Mouse (Mus musculus): ENCODE measurements around the gene Atg9b.

The Atg9b gene

DNA sequence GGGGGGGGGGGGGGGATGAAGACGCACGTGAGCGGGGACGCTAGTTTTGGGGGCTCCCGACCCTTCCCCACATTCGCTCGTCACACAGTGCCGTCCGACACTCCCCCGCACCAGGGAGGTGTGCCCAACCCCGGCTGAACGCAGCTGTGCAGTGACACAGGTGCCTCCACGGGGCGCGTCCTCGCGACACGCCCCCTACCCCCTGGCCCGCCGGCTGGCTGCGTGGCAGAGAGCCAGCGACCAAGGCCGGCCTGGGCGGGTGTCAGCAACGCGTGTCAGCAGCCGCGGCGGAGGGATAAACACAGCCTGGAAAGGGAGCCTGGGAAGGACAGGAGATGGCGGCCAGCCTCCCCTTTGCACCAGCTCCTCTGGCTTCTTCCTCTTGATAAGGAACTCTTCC is 43.4 kb downstream of the Atg9b start:
- peak; percentile 82 for DNase-seq (ENCODE audit: low spot score)

DNA sequence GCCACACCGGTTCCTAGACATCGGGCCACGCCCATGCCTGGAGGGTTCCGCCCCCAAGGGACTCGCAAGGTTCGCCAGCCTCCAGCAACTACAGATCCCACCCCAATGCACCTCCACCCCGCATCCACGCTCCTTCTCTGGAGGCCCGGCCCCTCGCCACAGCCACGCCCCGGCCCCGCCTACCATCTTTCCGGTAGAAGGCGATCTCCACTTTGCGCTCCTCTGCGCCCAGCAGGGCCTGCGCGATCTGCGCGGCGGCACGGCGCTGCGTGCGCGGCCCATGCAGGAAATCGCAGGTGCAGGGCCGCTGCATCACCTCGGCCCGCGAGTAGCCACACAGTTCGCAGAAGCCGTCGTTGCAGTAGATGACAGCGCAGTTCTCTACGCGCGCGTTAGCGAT is 43.8 kb downstream of the Atg9b start:
- DNase-seq (ENCODE audit: low spot score) = peak; percentile 85

DNA sequence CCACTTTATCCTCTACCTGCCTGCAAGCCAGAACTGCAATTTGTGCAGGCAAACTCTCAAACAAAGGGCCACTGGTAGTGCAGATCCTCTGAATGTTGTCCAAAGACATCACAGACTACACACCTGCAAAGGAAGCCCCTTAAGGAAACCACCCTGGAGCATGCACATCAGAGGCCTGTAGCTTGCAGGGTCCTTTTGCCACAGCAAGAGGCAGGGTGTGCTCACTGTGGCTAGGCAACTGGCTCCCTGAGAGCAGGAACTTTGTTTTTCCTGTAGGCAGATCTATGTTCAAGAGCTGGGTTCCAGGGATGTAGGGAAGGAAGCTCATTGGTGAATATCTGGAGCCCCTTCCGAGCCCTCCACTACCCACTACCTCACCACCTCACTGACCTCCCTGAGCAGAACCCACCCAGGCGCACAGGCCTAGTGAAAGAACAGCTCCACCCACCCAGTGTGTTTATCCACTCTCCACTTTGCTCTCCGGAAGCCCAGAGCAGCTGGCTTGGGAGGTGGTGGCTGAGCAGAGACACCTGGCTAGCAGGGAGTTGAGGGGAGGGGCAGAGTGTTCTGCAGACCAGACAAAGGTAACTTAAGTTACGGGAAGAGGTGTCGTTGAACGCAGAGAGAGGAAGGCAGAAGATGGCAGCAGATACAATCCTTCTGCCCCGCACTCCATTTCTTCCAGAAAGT is 44.6 kb downstream of the Atg9b start:
- DNase-seq (ENCODE audit: low spot score) = no peak

DNA sequence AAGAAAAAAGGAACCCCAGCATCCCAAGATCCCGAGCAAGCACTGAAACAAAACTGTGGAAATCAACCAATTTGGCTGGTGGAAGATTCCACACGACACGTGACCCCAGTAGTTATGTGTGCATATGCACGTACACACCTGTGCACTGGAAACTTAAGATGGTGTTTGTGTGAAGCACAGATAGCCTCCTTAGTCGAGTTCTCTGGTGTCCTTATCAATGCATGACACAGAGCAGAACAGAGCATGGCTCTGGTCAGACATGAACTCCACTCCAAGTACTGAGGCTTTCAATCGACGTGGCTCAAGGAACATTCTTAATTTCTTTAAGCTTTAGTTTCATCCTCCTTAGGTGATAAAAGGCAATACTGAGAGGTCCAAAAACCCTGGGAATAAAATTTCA is 45.6 kb downstream of the Atg9b start:
- no peak for DNase-seq (ENCODE audit: low spot score)

DNA sequence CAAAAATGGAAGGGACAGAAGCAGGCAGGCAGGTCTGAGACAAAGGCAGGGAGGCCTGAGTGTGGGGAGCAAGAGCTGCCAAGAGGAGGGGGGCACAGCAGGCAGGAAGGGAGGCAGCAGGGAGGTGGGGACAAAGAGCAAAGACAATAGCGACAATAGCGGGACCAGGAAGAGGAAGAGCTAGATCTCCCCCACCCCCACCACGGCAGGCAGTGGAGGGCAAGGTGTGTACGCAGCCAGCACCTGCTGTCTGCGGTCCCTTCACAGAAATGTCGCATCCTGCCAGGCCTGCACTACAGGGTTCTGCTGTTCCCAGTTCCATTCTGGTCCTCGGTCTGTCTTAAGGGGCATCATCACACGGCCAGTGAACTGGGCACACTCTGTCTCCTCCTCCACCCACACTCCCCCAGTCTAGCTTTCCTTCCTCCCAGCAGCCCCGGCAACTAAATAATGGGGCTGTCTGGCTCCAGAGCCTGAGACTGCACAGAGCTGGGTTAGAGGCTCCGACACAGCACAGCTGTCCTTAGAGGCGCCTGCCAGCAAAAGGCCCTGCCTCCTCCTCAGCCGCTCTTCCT is 47.4 kb downstream of the Atg9b start:
- peak; percentile 71 for DNase-seq (ENCODE audit: low spot score)

DNA sequence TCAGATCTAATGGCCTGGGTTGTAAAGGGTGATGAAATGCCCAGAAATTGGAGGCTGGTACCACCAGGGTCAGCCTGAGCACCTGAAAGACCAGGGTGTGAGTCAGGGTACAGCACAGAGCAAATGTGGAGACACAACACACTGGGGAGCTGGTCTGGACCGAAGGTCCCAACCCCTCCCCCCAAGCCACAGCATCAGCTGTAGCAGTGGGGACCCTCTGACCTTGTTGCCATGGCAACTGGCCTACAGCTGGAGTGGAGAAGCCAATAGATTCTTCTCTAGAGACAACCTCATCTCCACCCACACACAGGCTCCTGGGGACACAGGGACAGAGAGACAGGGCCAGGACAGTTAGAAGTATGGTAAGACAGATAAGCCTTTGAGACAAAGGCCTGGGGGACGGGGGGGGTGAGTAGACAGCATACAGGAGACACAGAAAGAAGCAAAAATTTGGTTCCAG is 47.9 kb downstream of the Atg9b start:
- DNase-seq (ENCODE audit: low spot score) = peak; percentile 78

DNA sequence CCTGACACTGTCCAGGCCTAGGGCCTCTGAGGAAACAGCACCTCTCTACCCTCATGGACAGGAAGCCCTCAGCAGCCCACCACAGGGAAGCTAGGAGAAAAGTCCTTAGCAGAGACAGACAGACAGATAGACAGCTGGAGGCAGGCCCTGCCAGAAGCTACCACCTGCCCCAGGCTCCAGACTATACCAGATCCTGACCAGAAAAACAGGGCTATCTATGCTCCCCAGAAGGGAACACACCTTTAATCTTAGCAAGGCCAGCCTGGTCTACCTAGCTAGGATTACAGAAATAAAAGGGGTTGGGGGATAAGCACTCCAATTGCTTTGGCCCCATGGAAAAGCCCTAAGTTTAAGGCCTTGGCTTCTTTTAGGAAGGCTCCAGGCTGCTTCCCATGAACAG is 48.6 kb downstream of the Atg9b start:
- DNase-seq (ENCODE audit: low spot score) = no peak

DNA sequence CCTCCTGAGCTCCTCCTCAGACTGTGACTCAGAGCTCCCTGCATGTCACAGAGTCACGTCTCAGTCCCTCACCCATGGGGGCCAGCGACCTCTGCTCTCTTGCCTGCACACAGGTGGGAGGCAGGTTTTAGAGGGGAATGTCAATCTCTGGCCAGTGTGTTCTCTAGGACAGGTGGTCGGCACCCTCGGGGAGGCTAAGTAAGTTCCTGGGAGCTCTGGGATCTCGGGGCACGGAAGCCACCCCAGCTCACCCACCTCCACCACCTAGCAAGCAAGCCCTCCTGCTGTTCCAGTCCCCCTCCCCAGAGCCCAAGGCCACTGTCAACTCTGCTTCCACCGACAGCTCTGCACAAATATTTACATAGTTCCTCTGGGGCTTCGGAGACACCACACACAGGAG is 49.0 kb downstream of the Atg9b start:
- no peak for DNase-seq (ENCODE audit: low spot score)

DNA sequence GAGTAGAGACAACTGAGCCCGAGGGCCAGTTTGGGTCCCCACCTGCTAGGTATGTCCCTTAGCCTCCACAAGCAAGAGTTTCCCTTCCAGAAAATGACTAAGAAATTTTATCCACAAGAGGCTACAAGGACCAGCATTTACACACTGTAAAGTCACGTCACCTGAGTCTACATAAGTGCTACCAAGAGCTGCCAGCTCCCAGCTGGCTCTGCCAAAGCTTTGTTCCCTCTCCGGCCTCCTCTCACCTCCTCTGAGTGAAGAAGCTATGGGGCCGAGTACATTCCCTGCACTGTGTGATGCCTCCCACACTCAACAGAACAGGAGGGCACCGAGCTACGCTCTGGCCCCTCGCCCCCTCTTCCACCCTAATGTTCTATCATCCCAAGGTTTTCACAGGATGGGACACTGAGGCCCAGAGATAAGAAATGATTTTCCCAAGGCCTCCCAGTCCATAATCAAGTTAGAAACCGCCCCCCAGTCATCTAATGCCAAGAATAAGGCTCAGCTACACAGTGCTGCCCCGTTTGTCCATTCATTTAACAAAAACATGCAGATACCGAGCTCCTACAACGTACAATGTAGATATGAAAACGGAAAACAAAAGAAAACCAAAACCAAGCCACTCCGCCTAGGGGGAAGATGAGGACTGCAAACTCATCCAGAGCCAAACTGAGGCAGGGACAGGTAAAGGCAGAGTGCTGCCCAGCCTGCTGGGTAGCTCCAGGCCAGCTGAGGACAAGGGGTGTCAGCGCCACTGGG is 49.6 kb downstream of the Atg9b start:
- no peak for DNase-seq (ENCODE audit: low spot score)

DNA sequence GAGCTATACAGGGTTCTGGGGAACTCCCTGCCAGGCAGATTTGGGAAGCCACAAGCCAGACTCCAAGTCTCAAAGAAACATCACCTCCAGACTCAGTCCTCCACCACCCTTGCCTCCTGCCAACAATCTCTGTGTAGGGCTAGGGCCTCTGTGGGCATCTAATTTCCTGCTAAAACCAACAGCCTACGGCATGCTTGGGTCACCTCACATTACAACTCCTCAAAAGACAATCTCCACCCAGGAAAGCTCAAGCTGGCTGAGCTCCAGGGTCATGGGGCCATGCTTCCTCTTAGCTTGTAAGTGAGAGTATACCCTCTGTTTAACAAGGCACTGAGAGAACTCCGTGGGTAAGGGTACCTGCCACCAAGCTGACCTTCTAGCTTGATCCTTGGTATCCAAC is 54.1 kb downstream of the Atg9b start:
- DNase-seq (ENCODE audit: low spot score) = no peak

DNA sequence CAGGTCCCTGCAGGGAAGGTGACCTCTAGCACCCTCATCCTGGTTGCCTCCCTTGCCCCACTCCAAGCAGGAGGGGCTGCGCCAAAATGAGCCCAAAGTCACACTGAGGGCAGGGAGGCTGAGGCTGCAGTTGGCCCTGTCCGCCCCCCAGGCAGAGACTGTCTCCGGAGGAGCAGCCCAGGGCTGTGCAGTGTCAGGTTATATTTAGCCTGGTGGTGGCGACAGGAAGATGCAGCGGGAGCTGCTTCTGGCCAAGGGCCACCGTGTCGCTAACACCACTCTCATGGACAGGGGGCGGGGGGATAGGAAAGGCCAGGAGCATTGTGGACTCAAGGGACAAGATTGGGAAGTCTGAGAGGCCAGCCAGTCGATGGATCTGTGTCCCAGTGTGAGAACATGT is 54.6 kb downstream of the Atg9b start:
- DNase-seq (ENCODE audit: low spot score) = no peak

DNA sequence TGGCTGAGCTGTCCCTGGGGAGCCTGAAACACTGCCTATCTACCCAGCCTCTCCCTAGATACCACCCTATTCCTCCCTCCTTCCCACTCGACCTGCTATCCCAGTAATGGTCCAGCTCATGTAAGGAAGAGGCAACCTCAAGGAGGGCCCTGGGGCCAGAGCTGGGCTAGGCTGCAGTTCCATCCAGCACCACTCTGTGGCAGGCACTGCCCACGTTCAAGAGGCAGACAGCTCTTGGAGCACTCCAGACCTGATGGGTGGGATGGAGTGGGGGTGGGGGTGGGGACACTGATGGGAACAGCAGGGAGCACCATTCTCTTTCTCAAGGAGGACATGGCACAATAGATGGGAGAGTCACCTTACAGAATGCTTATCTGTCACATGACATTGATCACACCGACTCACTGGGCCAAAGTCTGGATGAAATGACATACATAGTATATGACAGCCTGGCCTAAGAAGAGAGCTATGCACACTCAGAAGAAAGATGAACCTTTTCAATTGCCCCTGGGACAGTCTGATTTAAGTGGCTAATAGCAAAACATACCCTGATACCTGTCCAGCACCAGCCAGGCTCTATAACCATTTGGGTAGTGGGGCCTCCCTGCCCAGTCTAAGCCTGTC is 55.9 kb downstream of the Atg9b start:
- peak; percentile 70 for DNase-seq (ENCODE audit: low spot score)

DNA sequence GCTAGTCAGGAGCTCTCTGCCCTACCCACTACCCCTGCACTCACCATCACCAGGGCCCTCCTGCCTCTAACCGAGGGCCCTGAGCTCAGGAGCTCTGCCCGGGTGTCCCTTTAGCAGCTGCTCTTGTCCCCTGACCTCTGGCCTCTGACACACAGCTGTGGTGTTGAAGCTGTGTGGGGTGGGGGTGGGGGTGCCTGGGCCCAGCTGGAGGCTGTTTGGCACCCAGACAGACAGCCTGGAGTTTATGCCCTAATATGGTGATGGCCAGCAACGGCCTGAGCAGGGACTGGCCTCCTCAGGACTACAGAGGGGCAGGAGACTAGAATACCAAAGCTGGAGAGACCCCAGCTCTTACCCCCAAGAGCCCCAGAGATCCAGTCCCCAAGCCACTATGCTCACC is 57.2 kb downstream of the Atg9b start:
- no peak for DNase-seq (ENCODE audit: low spot score)

All from MN1 (cell line).